Mouse (Mus musculus) brain, embryonic 14.5 days (tissue): ENCODE measurements around the gene Lrrc37a.

Experiments used
- CTCF ChIP-seq: fragments of 200-500 bp; IDR thresholded peaks from 2 replicates; pipeline ENCODE4 v1.5.1; 2012; ENCODE audit warnings: inconsistent platforms, mild to moderate bottlenecking, moderate library complexity, borderline replicate concordance; ENCODE audit not compliant: insufficient read depth, insufficient read length; ENCODE audit errors: extremely low read depth
- POLR2A ChIP-seq: fragments of 200-500 bp; IDR thresholded peaks from 2 replicates; pipeline ENCODE4 v1.6.1; 2012; ENCODE audit warnings: mild to moderate bottlenecking, inconsistent platforms, borderline replicate concordance; ENCODE audit not compliant: poor library complexity, insufficient read depth, insufficient read length, severe bottlenecking; ENCODE audit errors: extremely low read depth

DNA sequence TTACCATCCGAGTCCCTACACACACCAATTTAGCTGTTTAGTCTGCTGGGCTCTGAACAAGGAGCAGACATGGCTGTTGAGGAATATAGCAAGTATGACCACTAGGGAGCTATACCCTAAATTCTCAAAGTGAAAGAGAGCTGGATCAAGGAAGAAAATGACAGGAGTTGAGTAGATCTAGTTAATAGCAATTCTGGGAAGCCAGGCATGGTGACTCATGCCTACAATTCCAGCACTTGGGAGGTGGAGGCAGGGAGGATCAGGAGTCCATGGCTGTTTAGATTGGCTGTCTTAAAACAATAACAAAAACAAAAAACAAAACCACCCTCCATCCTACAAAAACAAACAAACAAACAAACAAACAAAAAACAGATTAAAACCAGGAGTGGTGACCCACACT is 93.1 kb downstream of the Lrrc37a start:
- no peak for TF ChIP-seq POLR2A
- TF ChIP-seq CTCF = no peak
